Mouse (Mus musculus): ENCODE results near the gene Shcbp1. TPM values are rescaled to one million over a fixed set of nuclear protein-coding genes. Genes with fewer than 3 reads are reported as not detected.
"Not testable (repeated sequence)": the region's sequence is repeated elsewhere in the genome, so short reads cannot be mapped to it uniquely, and the experiment has no call there.

Gene Shcbp1
- polyA plus RNA-seq, 2 experiments, result 34.6 to 55.1 TPM

DNA sequence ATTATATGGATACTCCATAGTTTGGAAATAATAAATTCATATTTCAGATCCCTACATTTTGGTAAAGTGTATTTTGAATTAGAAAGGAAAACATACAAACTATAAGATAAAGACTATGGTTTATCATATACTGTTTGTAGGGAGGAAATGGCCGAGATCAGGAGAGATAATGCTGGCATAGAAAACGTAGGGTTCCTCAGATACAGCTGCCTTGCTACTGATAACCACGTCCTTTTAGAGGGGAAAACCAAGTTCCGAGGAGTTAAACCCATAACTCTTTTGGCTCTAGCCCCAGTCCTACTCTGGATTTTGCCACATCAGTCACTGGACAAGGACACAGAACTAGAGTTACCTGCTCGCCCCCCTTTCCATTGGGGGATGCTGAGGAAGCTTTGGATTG, 26.3 kb downstream of the Shcbp1 start:
- no peak overlapping the region for H3K9ac ChIP-seq (ENCODE audit: low read depth, low read length, severe bottlenecking)
- no peak for TF ChIP-seq POLR2A (IDR thresholded peaks at IDR 0.05; ENCODE audit: borderline replicate concordance, extremely low read depth, insufficient read depth, insufficient read length)
- ATAC-seq (ENCODE audit: low FRiP score, low read depth) (no peak), DNase-seq (ENCODE audit: low spot score) (no peak)
- H3K27me3 ChIP-seq (ENCODE audit: control insufficient read depth, insufficient read depth, low read length), result no peaks in the 10 kb centered on the region
- H3K36me3 ChIP-seq (ENCODE audit: control insufficient read depth, insufficient read depth, low read length), result peaks cover 5% of the 10 kb centered on the region; the same call in 1 of the 2 replicates
- no peak overlapping the region for H3K4me2 ChIP-seq (replicated peaks; ENCODE audit: low read depth, low read length, severe bottlenecking)
- H3K4me1 ChIP-seq (ENCODE audit: control insufficient read depth, insufficient read depth, low read length), result no peaks in the 10 kb centered on the region
- no peaks in the 10 kb centered on the region for H3K9me3 ChIP-seq (ENCODE audit: control insufficient read depth, low read length)
- 95% methylated on average over 5 of the region's 5 CpGs for WGBS
- no peak overlapping the region for H3K27ac ChIP-seq (replicated peaks; ENCODE audit: low read depth, low read length)
- no peak overlapping the region for H3K4me3 ChIP-seq (replicated peaks; ENCODE audit: low read length)

DNA sequence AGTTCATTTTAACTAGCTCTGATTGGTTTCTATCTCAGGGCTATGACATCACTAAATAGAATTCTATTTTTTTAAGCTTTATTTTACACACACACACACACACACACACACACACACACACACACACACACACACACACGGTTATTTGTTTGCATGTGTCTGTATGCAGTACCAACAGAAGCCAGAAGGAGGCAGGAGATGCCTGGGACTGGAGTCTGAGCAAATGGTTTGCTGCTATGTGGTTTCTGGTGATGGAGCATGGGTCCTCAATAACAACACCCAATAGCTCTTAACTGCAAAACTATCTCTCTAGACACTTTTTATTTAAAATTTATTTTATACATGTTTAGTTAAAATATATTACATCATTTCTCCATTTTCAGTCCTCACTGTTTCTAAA, 48.4 kb downstream of the Shcbp1 start:
- no peak for TF ChIP-seq POLR2A (IDR thresholded peaks at IDR 0.05; ENCODE audit: borderline replicate concordance, extremely low read depth, insufficient read depth, insufficient read length)
- DNase-seq (ENCODE audit: low spot score), result no peak
- no peak overlapping the region for H3K27ac ChIP-seq (replicated peaks; ENCODE audit: low read depth, low read length)
- no peak overlapping the region for H3K4me2 ChIP-seq (replicated peaks; ENCODE audit: low read depth, low read length, severe bottlenecking)
- H3K4me1 ChIP-seq (ENCODE audit: control insufficient read depth, insufficient read depth, low read length), result no peaks in the 10 kb centered on the region
- H3K9me3 ChIP-seq (ENCODE audit: control insufficient read depth, low read length), result no peaks in the 10 kb centered on the region
- ATAC-seq (ENCODE audit: low FRiP score, low read depth), result no peak
- WGBS, result 73% methylated on average over 1 of the region's 1 CpGs
- H3K4me3 ChIP-seq (replicated peaks; ENCODE audit: low read length), result no peak overlapping the region
- H3K9ac ChIP-seq (ENCODE audit: low read depth, low read length, severe bottlenecking), result no peak overlapping the region
- H3K36me3 ChIP-seq (ENCODE audit: control insufficient read depth, insufficient read depth, low read length), result 0 out of 2 replicates have a peak, but pooled peaks cover 3% of the 10 kb centered on the region
- H3K27me3 ChIP-seq (ENCODE audit: control insufficient read depth, insufficient read depth, low read length), result no peaks in the 10 kb centered on the region

DNA sequence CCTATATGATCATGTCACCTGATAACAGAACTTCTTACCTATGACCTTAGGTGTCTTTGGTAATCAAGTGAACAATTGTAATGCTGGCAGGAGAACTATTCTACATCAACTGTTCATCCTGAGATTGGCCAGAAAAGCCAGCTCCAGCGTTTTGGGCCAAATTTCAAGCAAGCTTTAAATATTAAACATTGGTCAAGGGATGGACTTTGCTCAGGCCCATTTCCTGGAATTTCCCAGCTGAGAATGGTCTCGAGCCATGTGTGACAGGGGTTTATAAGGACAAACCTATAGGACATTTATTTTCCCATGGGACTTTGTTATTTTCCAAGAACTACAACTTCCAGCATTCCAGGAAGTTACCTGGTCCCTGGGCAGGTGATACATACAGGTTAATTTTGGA, 63.8 kb downstream of the Shcbp1 start:
- ATAC-seq (ENCODE audit: low FRiP score, low read depth) (no peak), DNase-seq (ENCODE audit: low spot score) (no peak)
- 52% methylated on average over 2 of the region's 2 CpGs for WGBS
- H3K4me2 ChIP-seq (replicated peaks; ENCODE audit: low read depth, low read length, severe bottlenecking), result no peak overlapping the region
- H3K27ac ChIP-seq (replicated peaks; ENCODE audit: low read depth, low read length), result no peak overlapping the region
- H3K4me1 ChIP-seq (ENCODE audit: control insufficient read depth, insufficient read depth, low read length), result no peaks in the 10 kb centered on the region
- no peak overlapping the region for H3K4me3 ChIP-seq (replicated peaks; ENCODE audit: low read length)
- TF ChIP-seq POLR2A (IDR thresholded peaks at IDR 0.05; ENCODE audit: borderline replicate concordance, extremely low read depth, insufficient read depth, insufficient read length), result no peak
- H3K36me3 ChIP-seq (ENCODE audit: control insufficient read depth, insufficient read depth, low read length), result no peaks in the 10 kb centered on the region
- H3K9me3 ChIP-seq (ENCODE audit: control insufficient read depth, low read length), result no peaks in the 10 kb centered on the region
- no peaks in the 10 kb centered on the region for H3K27me3 ChIP-seq (ENCODE audit: control insufficient read depth, insufficient read depth, low read length)
- H3K9ac ChIP-seq (ENCODE audit: low read depth, low read length, severe bottlenecking), result no peak overlapping the region

DNA sequence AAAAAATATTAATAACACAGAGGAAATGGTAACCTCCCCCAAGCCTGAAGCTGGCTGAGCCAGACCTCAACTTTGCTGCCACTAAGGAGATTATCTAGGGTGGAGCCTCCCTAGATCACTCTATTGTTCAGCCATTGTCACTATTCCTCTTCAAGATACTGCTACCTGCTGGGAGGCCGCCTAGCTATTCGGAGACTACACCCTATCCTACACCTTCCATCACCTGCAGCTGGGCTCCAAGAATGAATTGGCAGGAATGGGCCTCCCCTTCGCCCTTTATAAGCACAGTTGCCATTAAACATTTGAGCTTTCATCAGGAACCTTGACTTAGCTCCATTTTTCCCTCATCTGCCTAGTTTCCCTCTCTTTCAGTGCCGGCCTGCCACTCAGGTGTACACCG, 71.0 kb downstream of the Shcbp1 start:
- not testable (repeated sequence) for H3K27me3 ChIP-seq (ENCODE audit: control insufficient read depth, insufficient read depth, low read length)
- WGBS, result 82% methylated on average over 5 of the region's 5 CpGs

DNA sequence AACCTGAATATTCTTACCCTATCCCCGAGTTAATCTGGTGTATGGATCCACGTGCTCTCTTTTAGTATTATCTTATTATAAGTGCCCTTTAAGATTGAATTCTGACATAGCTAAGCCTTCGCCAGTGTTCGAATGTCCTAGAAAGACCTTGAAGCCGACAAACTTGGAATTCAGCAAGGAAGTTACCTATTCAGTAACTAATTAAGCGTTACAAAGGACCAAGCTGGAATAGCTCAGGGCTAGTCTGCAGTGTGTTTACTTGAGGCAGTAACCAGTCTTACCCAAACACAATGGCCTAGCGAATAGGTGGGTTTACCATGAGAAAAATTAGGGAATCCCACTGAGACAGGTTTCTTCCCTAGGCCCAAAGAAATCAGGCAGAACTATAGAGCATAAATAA, 71.5 kb downstream of the Shcbp1 start:
- not testable (repeated sequence) for H3K4me1 ChIP-seq (ENCODE audit: control insufficient read depth, insufficient read depth, low read length); H3K4me3 ChIP-seq (replicated peaks; ENCODE audit: low read length); H3K4me2 ChIP-seq (replicated peaks; ENCODE audit: low read depth, low read length, severe bottlenecking); H3K9ac ChIP-seq (ENCODE audit: low read depth, low read length, severe bottlenecking); H3K27ac ChIP-seq (replicated peaks; ENCODE audit: low read depth, low read length); ATAC-seq (ENCODE audit: low FRiP score, low read depth); H3K27me3 ChIP-seq (ENCODE audit: control insufficient read depth, insufficient read depth, low read length); H3K36me3 ChIP-seq (ENCODE audit: control insufficient read depth, insufficient read depth, low read length); H3K9me3 ChIP-seq (ENCODE audit: control insufficient read depth, low read length); DNase-seq (ENCODE audit: low spot score)
- 88% methylated on average over 7 of the region's 7 CpGs for WGBS

More for the DNA sequence above, 71.0 kb downstream of the Shcbp1 start:
- not testable (repeated sequence) for H3K9me3 ChIP-seq (ENCODE audit: control insufficient read depth, low read length); ATAC-seq (ENCODE audit: low FRiP score, low read depth); H3K9ac ChIP-seq (ENCODE audit: low read depth, low read length, severe bottlenecking); H3K27ac ChIP-seq (replicated peaks; ENCODE audit: low read depth, low read length); H3K4me3 ChIP-seq (replicated peaks; ENCODE audit: low read length); H3K4me2 ChIP-seq (replicated peaks; ENCODE audit: low read depth, low read length, severe bottlenecking); H3K4me1 ChIP-seq (ENCODE audit: control insufficient read depth, insufficient read depth, low read length); DNase-seq (ENCODE audit: low spot score); H3K36me3 ChIP-seq (ENCODE audit: control insufficient read depth, insufficient read depth, low read length)

DNA sequence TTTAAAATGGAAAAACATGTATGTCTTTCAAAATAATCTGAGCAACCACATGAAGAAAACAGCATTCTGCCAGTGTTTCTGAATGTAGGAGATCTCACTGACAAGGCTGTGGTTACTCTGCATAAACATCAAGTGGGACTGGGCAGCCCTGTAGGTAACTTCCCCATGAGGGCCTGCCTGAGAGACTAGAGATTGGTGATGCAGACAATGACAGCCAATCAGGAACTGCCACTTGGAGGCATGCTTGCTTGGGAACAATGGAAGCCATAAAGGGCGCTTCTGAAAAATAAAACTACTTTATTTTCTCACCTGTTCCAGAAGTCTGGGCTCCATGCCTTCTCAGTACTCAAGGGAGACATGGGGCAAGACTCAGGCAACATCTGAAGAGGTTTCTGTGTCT, 87.7 kb downstream of the Shcbp1 start:
- WGBS, result 48% methylated on average over 1 of the region's 1 CpGs
- H3K9ac ChIP-seq (ENCODE audit: low read depth, low read length, severe bottlenecking), result no peak overlapping the region
- no peaks in the 10 kb centered on the region for H3K9me3 ChIP-seq (ENCODE audit: control insufficient read depth, low read length)
- H3K27ac ChIP-seq (replicated peaks; ENCODE audit: low read depth, low read length), result no peak overlapping the region
- H3K4me1 ChIP-seq (ENCODE audit: control insufficient read depth, insufficient read depth, low read length), result no peaks in the 10 kb centered on the region
- no peak overlapping the region for H3K4me3 ChIP-seq (replicated peaks; ENCODE audit: low read length)
- ATAC-seq (ENCODE audit: low FRiP score, low read depth) (no peak), DNase-seq (ENCODE audit: low spot score) (no peak)
- TF ChIP-seq POLR2A (IDR thresholded peaks at IDR 0.05; ENCODE audit: borderline replicate concordance, extremely low read depth, insufficient read depth, insufficient read length), result no peak
- H3K36me3 ChIP-seq (ENCODE audit: control insufficient read depth, insufficient read depth, low read length), result no peaks in the 10 kb centered on the region
- H3K4me2 ChIP-seq (replicated peaks; ENCODE audit: low read depth, low read length, severe bottlenecking), result no peak overlapping the region
- H3K27me3 ChIP-seq (ENCODE audit: control insufficient read depth, insufficient read depth, low read length), result no peaks in the 10 kb centered on the region

Other genes starting within 250 kb of the Shcbp1 start
- 3.2 and 5.4 TPM in 2 replicates for gene Zfp958, start 166.4 kb downstream of the Shcbp1 start, polyA plus RNA-seq (2012; rRNA removed)
- gene Zfp958, start 166.4 kb downstream of the Shcbp1 start, polyA plus RNA-seq (2014; fragmentation: Nextera tagmentation; extraction: Ambion mirVana), result 13.4 TPM in 2 replicates

Data from limb, embryonic 14.5 days (tissue).